Mouse (Mus musculus) left cerebral cortex, adult 8-10 months (tissue): ENCODE measurements around the gene Bcl6b. TPM values are rescaled to one million over a fixed set of nuclear protein-coding genes. Genes with fewer than 3 reads are reported as not detected.

Experiments
- DNase-seq, 2 experiments: peaks; one replicate each; pipeline ENCODE4 v3.0.0; 2022; ENCODE audit warnings: low spot score in 2 of 2
- total RNA-seq, 4 experiments: library from RNA; stranded (reverse); gene quantifications; 2 replicates each; pipeline ENCODE4 v1.2.4; 2022

Bcl6b gene
- total RNA-seq, 4 experiments from 2014 or later = 1.0 to 2.2 (median 1.9) TPM

- DNase-seq = peak in 1 of 2 experiments; percentile 57
Observed at GRCm38 (mm10) chr11:70213736-70214135, 15.9 kb downstream of the Bcl6b start.

DNA sequence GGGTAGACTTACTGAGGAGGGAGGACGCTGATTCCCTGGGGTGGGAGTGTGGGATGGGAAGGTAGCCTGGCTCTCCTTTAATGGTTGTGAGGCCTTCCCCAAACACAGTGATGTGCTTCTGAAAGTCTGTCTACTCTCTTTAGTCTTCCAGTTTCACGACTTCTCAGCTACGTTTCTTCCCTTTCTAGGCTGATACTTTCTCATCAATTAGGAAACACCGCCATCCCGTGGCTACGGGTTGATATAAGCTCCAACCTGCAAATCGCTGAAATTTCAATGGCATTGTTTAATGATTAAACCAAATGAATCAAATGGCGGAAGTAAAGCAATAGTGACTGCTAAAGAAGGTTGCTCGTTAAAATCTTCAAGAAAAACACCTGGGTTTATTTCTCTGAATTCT, 16.7 kb downstream of the Bcl6b start:
- no peak for DNase-seq

GRCm38 (mm10) chr11:70212423-70212822, 17.2 kb downstream of the Bcl6b start, which contains the start of gene Slc16a11:
Slc16a11 (plus strand) TSS chr11:70212752.
- DNase-seq = no peak

DNA sequence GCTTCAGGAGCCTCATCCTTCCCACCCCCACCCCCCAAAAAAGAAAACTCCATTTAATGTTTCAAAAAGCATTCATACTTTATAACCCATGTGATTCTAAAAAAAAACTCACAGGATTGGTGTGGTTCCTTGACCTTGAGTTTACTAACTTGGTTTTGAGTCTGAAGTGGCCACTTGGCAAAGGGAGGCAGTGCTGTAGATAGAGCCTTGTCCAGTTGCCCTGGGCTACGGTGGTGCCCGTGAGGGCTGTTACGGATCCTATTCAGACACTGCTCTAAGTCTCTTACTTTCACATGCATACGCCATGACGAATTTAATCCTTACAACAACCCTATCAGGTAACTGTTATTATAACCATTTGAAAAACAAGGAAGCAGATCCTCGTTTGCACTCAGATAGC, 17.6 kb downstream of the Bcl6b start:
- DNase-seq = no peak

DNA sequence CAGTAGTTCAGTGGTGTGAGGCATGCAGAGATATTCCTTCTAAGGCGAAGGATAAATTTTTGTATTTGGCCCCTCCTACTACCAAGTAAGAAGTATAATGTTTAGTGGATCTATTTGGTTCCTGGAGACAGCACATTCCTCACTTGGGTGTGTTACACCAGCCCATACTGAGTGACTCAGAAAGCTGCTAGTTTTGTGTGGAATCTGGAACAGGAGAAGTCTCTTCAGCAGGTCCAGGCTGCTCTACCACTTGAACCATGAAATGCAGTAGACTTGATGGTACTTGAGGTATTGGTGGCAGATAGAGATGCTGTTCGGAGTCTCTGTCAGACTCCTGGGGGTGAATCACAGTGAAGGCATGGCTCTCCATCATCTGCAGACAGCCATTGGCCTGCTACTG, 18.9 kb downstream of the Bcl6b start:
- DNase-seq = no peak

- no peak for DNase-seq
Observed at GRCm38 (mm10) chr11:70208778-70209388, 20.7 kb downstream of the Bcl6b start.

- no peak for DNase-seq
Observed at GRCm38 (mm10) chr11:70207283-70207682, 22.3 kb downstream of the Bcl6b start.

- no peak for DNase-seq
Observed at GRCm38 (mm10) chr11:70206801-70207200, 22.8 kb downstream of the Bcl6b start.

DNA sequence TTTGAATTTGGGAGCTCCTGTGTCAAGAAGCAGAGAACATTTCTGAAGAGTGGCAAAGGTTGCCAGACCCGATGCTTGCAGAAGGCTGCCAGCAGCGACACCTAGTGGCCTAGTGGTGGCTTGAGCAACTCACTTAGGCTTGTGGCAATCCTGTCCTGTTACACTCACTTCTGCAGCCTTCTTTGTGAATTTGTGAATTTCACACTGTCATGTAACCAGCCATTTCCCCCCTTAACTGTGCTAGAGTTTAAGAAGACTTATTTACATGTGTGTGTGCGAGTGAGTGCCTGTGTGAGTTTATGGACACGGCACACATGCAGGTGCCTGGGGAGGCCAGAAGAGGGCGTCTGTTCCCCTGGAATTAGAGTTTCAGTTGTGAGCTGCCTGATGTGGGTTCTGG, 27.9 kb downstream of the Bcl6b start:
- DNase-seq = peak in 1 of 2 experiments; percentile 59

DNA sequence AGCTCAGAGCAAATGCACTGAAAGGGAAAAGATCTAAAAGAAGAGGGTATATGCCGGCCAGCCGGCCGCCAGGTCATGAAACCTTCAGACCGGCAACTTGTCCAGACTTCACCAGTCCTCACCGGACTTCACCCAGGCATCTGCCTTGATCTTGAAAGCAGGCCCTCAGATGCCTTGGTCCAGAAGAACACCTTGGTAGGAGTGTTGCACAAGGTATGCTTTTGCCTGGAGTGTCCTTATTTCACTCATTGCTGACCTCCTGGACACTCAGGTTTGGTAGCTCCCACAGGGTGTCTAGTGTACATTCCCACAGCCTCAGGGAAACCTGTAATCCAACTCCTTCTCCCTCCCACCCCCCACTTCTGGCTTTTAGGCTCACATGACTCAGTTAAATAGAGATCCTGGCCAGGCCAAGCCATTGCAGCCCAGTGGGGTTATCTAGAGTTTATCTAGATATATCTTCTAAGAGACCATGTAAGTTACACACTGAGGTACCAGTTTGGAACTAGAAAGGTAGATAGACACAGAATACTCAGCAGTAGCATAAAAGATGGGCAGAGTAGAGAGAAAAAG, 29.5 kb downstream of the Bcl6b start:
- DNase-seq = no peak

GRCm38 (mm10) chr11:70199107-70199506, 30.5 kb downstream of the Bcl6b start:
- DNase-seq = no peak

GRCm38 (mm10) chr11:70198332-70198731, 31.3 kb downstream of the Bcl6b start:
- no peak for DNase-seq

DNA sequence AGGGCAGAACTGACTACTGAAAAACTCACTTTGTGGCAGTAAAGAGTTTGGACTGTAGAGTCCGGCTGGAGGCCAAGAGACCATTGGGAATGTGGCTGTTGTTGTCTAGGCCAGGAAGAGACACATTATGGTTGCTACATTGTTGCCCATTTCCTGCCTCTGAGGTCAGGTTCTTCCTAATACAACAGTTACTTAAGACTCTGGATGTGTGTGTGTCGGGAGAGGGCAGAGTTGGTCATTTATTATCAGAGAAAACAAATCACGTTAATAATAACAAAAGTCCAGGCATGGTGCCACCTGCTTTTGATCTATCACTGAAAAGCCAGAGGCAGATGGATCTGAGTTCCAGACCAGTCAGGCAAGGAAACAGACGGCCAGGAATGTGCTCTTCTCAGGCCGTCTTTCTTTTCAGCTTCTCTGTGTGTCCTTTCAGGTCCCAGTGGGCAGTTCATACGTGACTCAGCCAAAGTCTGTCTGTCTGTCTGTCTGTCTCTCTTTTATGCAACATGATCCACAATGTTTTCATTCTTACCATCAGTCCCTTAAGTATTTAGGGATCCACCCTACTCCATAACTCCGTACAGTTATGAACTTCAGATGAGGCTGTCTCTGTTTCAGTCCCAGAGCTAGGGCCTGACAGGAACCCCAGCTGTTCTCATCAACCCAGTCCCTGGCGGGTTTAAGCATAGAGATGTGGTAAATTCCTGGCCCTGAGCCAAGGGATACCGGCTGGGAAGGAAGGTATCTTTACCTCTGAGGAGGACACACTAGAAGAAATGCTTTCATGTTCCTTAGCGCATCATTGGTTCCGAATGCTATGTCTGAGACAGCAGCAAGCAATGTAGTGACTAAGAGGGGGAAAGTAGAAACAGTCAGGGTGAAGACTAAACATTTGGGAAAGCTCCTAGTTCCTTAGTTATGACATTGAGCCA, 36.0 kb downstream of the Bcl6b start:
- DNase-seq = no peak

GRCm38 (mm10) chr11:70192157-70192556, 37.4 kb downstream of the Bcl6b start:
- DNase-seq = no peak

DNA sequence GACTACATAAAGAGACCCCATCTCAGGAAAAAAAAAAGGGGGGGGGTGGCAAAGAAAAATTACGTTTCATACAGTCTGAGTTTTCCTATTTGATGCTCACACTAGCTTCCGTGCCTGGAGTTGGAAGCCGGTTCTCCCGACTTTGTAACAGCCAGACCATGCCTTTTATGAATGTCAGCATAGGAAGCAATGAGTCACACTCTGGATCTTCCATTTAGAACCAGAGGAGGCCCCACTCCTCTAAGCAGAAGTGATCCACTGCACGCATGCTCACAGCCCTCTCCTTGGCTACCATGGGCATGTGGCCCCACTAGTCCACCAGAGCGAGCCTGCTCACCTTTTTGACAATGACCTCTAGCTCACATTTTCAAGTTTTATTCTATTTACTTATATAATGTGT, 38.4 kb downstream of the Bcl6b start:
- no peak for DNase-seq

DNA sequence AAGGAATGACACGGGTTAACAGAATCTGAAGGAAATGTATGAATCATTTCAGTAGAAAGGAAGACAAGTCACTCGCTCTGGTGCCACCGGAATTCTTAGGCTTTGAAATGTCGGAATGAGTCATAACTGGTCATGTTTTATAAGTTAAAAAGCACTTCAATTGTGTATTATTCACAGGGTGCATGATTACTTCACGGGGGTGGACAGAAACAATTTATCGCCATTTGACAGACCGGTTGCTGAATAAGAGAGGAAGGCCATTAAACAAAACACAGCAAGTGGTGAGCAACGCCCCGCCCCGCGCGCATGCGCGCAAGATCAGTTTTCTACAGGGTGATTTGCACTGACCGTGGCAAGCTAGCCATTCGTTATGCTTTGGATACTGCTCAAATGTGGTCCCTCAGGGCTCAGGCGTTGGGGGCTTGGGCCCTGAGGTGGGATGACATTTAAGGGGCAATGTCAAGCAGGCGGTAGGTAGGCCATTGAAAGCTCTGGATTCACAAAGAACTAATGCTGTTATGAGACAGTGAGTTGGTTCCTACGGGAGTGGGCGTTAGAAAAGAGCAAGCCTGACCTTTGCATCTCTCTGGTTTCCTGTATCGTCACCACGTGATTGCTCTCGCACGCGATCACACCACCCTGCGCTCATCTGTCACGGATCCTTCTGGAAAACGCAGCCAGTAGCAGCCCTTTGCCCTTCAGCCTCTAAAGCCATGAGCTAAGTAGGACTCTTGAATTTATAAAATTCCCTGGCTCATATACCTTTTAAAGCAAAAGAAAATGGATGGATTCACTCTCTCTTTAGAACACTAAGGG, 40.1 kb downstream of the Bcl6b start:
- no peak for DNase-seq

DNA sequence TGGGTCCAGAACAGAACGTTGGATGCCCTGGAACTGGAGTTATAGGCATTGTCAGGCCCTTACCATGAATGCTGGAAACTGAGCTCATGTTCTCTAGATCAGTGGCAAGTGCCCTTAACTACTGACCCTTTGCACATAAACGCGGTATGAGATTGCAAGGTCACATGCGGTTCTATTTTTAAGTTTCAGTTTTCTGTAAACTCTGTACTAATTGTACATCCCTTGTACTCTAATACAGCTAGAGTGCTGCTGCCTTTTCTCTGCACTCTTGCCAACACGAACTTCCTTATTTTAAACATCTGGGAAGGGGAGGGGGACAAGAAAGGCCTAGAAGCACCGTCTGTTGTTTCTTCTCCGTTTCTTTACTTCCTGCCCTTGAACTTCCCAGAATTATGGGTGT, 44.5 kb downstream of the Bcl6b start:
- no peak for DNase-seq

DNA sequence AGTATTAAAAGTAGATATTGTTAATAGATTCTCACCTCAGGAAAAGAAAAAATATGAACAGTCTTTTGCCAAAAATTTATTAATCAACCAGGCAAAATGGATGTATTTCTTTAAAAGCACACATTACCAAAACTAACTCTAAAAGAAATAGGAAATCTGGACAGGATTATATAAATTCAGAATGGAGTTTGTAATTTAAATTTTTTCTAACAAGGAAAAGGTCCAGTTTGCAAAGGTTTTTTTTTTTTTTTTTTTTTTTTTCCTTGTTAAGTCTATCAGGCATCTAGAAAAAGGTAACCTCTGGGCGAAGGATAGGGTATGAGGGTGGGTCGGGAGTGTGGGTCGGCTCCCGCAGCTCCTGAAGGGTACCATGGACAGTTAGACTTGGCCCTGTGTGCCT, 49.1 kb downstream of the Bcl6b start:
- DNase-seq = no peak

GRCm38 (mm10) chr11:70179401-70179800, 50.2 kb downstream of the Bcl6b start:
- DNase-seq = no peak

GRCm38 (mm10) chr11:70178756-70179155, 50.8 kb downstream of the Bcl6b start:
- no peak for DNase-seq

DNA sequence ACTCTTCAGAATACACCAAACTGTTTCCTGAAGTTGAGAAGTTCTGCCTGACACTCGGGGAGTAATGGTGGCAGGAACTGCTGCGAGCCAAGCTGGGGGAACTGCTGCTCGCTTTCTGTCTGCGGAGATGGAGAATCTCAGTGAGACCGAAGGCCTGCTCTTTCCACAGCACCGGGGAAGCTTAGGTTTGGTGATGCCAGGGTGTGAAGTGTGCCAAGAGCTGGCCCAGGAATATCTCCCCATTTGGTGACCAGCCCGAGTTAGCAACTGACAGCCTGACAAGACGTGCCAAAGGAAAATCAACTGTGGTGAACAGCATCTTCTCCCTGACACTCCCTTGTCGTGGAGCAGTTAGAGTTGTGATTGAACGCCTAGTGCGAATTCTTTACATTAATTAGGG, 51.3 kb downstream of the Bcl6b start:
- no peak for DNase-seq

DNA sequence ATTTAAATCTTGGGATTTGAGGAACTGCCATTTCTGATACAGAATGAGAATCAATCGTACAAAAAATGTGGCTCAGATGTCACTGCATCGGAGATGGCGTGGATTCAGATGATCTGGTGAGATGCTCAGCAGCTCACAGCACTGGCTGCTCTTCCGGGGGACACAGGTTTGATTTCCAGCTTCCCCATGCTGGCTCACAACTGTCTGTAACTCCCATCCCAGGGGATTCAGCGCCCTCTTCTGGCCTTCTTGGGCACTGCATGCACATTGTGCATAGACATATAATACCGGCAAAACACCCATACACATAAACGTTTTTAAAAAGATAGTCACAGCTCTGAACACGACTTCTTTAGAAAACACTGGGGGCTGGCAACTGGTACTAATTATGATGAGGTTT, 52.0 kb downstream of the Bcl6b start:
- DNase-seq = no peak
